Mouse (Mus musculus): ENCODE data around the gene Tssc4. TPM values are rescaled to one million over a fixed set of nuclear protein-coding genes. Genes with fewer than 3 reads are reported as not detected.

The Tssc4 gene
- total RNA-seq (2015), result 14.0 and 19.2 TPM in 2 replicates
- 17.7 and 20.5 TPM in 2 replicates for total RNA-seq (2017)

- peak; percentile 77 for ATAC-seq (ENCODE audit: poor library complexity, severe bottlenecking)
Observed at GRCm38 (mm10) chr7:143068882-143069591, at the start of gene Tssc4. TSS of gene Tssc4 (plus strand) at chr7:143069249.

- no peak for ATAC-seq (ENCODE audit: poor library complexity, severe bottlenecking)
Observed at GRCm38 (mm10) chr7:143020040-143020439, 49.0 kb upstream of the Tssc4 start.

- ATAC-seq (ENCODE audit: poor library complexity, severe bottlenecking), result no peak
Observed at GRCm38 (mm10) chr7:143020764-143021163, 48.3 kb upstream of the Tssc4 start.

GRCm38 (mm10) chr7:143021356-143022164 is 47.5 kb upstream of the Tssc4 start:
- ATAC-seq (ENCODE audit: poor library complexity, severe bottlenecking), result peak; percentile 72

- peak; percentile 78 for ATAC-seq (ENCODE audit: poor library complexity, severe bottlenecking)
Observed at GRCm38 (mm10) chr7:143023499-143023898, 45.5 kb upstream of the Tssc4 start.

GRCm38 (mm10) chr7:143024293-143024692 is 44.8 kb upstream of the Tssc4 start:
- no peak for ATAC-seq (ENCODE audit: poor library complexity, severe bottlenecking)

GRCm38 (mm10) chr7:143025496-143025895 is 43.6 kb upstream of the Tssc4 start:
- no peak for ATAC-seq (ENCODE audit: poor library complexity, severe bottlenecking)

GRCm38 (mm10) chr7:143027196-143027595 is 41.9 kb upstream of the Tssc4 start:
- no peak for ATAC-seq (ENCODE audit: poor library complexity, severe bottlenecking)

GRCm38 (mm10) chr7:143031816-143032215 is 37.2 kb upstream of the Tssc4 start:
- no peak for ATAC-seq (ENCODE audit: poor library complexity, severe bottlenecking)

GRCm38 (mm10) chr7:143033581-143033980 is 35.5 kb upstream of the Tssc4 start:
- ATAC-seq (ENCODE audit: poor library complexity, severe bottlenecking), result no peak

- no peak for ATAC-seq (ENCODE audit: poor library complexity, severe bottlenecking)
Observed at GRCm38 (mm10) chr7:143034112-143034511, 34.9 kb upstream of the Tssc4 start.

GRCm38 (mm10) chr7:143034519-143035450 is 34.3 kb upstream of the Tssc4 start:
- ATAC-seq (ENCODE audit: poor library complexity, severe bottlenecking), result no peak

- no peak for ATAC-seq (ENCODE audit: poor library complexity, severe bottlenecking)
Observed at GRCm38 (mm10) chr7:143036787-143037186, 32.3 kb upstream of the Tssc4 start.

- no peak for ATAC-seq (ENCODE audit: poor library complexity, severe bottlenecking)
Observed at GRCm38 (mm10) chr7:143037306-143037705, 31.7 kb upstream of the Tssc4 start.

- peak; percentile 72 for ATAC-seq (ENCODE audit: poor library complexity, severe bottlenecking)
Observed at GRCm38 (mm10) chr7:143038174-143038931, 30.7 kb upstream of the Tssc4 start.

- ATAC-seq (ENCODE audit: poor library complexity, severe bottlenecking), result no peak
Observed at GRCm38 (mm10) chr7:143040561-143040960, 28.5 kb upstream of the Tssc4 start.

GRCm38 (mm10) chr7:143041138-143041822 is 27.8 kb upstream of the Tssc4 start:
- ATAC-seq (ENCODE audit: poor library complexity, severe bottlenecking), result no peak

- ATAC-seq (ENCODE audit: poor library complexity, severe bottlenecking), result no peak
Observed at GRCm38 (mm10) chr7:143042089-143042488, 27.0 kb upstream of the Tssc4 start.

GRCm38 (mm10) chr7:143042897-143043300 is 26.1 kb upstream of the Tssc4 start:
- peak; percentile 39 for ATAC-seq (ENCODE audit: poor library complexity, severe bottlenecking)
